Mouse (Mus musculus) cerebellum, postnatal 14 days (tissue): Measurements from ENCODE around the gene Nkx1-2.
A peak's percentile ranks its signal among the peaks of the same experiment; 100 is the strongest.

Source experiments
- DNase-seq, 2 experiments: peaks; one replicate each; pipeline ENCODE4 v3.0.0; 2021; ENCODE audit warnings: mixed read lengths in 2 of 2

The Nkx1-2 gene

DNA sequence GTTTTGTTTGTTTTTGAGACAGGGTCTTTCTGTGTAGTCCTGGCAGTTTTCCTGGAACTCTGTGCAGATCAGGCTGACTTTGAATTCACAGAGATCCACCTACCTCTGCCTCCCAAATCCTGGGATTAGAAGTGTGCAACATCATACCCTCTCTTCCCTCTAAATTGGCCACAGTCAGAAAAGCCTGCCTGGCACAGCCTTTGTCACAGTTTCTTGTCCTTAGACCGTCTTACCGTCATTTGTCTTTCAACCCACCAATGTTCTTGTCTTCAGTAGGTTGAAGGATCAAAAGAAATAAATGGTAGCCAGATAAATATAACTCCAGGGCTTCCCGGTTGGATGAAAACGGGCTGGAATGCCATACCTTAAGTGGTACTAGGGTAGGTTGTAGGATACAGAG lies 5.3 kb upstream of the Nkx1-2 start:
- DNase-seq: no peak

DNA sequence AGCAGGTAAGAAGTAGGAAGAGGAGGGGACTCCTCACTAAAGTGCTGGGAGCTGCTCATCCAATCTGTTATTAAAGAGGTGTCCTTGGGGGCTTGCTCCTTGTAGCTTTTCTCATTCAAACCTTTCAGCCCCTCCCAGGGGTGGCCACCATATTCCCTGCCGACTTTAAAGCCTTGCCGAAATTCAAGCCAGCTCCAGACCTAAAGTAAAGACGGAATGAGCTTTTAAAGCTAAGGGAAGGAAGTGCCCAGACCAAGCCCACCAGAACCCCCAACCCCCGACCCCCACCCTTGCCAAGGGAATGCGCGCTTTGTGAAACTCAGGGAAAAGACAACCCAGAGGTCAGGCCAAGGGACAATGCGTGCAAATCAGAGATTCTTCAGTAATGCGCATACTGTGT lies 1.5 kb upstream of the Nkx1-2 start:
- DNase-seq: no peak

DNA sequence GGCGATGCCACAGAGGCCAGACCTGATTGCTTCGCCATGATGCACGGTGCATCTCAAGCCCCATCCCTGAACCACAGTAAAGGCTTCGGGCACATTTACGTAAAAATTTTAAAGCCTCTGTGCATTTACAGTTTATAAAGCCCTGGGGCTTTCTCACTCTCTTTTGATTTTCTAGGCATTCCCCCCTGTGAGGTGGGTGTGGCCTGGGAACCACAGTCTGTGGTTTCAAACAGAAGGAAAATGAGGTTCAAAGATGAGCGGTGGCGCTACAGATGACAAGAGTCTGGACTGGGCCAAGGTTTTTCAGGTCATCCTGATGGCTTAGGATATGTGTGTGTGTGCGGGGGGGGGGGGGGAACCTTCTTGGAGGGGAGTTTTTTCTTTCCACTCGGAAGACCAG lies 589 bp upstream of the Nkx1-2 start:
- no peak for DNase-seq

DNA sequence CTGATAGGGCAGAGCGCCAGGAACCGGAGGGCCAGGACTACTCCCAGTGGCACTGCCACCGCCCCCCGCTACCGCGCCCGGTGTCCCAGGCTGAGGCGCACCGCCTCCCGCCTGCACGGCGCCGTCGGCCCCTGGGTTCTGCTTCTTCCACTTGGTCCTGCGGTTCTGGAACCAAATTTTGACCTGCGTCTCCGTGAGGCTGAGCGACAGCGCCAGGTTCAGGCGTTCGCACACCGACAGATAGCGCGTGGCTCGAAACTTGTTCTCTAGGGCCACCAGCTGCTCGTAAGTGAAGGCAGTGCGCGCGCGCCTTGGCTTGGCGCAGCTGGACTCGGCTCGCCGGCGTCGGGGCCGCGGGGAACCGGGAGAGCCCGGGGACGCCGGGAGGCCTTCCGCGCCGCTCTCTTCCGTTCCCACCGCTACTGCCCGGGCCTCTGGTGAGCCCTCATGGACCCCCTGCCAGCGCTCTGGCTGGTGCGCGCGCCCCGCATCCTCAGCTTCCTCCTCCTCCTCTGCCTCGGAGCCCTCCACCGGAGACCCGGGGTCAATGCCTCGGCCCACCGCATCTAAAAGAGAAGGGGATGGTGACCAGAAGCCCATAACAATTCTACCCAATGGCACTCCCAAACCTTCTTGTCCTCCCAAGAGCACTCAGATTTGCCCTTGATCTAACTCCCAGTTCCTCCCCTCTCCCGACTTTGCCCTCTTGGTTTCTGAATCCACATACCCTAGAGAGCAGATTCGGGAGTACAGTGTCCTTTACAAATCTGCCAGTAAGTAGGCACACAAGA lies 2.0 kb downstream of the Nkx1-2 start:
- DNase-seq: no peak

- DNase-seq: no peak
These were observed 2.7 kb downstream of the Nkx1-2 start for GRCm38 (mm10) chr7:132596557-132597250.

DNA sequence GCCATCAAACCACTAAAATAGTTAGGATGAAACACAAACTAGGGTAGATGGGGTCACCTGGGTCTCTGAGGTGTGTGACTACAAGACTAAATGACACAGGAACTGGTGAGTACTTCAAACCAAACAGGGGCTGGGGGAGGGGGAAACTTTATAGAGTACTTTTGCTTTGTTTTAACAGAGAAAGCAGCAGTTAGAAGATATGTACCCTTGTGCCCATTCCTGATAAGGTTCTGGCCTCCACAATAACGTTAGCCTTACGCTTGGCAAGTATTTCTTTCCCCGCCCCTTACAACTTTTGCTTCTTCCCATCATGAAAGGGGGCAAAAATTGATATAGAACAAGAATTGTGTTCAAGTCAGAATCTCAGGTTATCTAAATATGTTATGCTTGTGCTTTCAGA lies 3.6 kb downstream of the Nkx1-2 start:
- DNase-seq: no peak

DNA sequence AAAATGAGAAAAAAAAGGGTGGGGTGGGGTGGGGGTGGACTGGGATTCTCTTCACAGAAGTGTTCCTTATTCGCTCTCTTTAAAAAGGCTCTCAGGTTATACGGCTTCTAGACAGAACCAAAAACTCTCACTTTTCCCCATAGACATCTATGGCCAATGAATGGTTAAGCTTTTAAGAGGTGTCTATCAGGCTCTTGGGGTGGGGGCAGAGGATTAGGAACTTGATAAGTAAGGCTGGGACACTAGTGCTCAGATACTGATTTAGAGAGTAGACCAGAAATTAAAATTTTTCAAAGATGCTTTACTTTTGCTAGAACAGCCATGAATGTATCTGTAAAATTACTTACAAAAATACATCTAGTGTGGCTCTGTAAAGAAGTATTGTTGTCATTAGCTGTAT lies 5.1 kb downstream of the Nkx1-2 start:
- no peak for DNase-seq

- DNase-seq: no peak
These were observed 5.7 kb downstream of the Nkx1-2 start for GRCm38 (mm10) chr7:132593762-132594161.

GRCm38 (mm10) chr7:132589610-132590009 lies 9.8 kb downstream of the Nkx1-2 start:
- no peak for DNase-seq

- no peak for DNase-seq
These were observed 12.3 kb downstream of the Nkx1-2 start for GRCm38 (mm10) chr7:132587167-132587566.

- no peak for DNase-seq
These were observed 13.5 kb downstream of the Nkx1-2 start for GRCm38 (mm10) chr7:132585695-132586491.

- no peak for DNase-seq
These were observed 18.0 kb downstream of the Nkx1-2 start for GRCm38 (mm10) chr7:132581441-132581840.

- DNase-seq: no peak
These were observed 18.9 kb downstream of the Nkx1-2 start for GRCm38 (mm10) chr7:132580511-132580910.

DNA sequence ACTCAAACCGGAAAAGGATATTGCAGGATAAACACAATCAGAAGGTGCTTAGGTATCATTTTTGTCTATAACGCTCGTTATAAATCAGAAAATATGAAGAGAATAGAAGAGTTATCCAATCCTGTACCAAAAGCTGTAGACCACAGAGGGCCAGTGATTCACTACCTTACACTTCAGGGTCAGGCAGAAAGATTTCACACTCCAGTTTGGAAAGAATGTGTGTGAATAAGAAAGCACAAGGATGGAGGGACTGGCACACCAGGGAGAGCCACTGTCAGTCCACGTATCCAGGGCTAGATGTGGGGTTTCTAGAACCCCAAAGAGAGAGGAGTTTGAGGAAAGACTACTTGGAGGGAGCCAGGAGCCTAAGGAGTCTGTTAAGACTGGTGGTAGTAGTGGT lies 22.5 kb downstream of the Nkx1-2 start:
- no peak for DNase-seq

DNA sequence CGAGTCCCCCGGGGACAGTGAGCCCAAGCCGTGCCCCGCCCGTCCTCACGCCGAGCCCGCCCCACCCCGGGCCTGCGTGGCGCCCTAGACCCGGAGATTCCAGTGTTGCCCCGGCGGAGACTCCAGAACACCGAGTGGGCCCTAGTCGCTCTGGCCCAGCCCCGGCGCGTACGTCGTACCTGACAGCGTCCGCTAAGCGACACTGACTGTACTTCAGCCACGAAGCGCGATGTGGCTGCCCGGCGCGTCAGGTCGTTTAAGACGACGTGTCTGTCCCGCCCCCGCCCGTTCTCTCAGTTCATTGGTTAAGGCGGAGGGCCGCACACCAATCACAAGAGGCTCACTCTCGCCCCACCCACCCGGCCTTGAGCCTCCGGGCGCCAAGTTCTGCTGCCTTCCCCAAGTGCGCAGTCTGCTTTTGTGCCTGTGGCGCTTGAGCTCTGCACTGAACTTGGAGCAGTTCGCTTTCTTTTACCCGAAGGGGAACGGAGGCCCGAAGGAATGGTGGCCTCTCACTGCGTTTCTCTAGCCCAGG lies 23.3 kb downstream of the Nkx1-2 start, which contains the start of gene Oat:
Oat (minus strand) TSS at position 283 of the 535 bp plus-strand sequence.
- peak; percentile 94 for DNase-seq

- DNase-seq: peak; percentile 83 to 88
These were observed 23.8 kb downstream of the Nkx1-2 start for GRCm38 (mm10) chr7:132575623-132576022.

- DNase-seq: no peak
These were observed 24.8 kb downstream of the Nkx1-2 start for GRCm38 (mm10) chr7:132574646-132575045.

DNA sequence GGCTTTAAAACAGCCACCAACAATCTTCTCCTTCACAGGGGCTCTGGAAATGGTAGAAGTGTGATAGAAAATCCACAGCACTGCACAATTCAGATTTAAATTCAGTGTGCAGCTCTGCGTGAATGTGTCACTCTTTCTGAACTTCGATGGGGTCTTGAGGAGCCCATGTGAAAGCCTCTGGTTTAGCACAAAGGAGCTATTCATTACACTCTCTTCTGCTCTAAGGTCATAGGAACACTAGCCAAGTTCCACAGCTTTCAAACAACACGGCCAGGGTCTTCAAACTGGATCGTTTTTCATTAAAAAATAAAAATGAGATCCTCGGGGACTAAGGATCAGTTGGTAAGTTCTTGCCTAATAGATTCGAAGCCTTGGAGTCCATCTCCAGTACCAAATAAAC lies 26.2 kb downstream of the Nkx1-2 start:
- no peak for DNase-seq

DNA sequence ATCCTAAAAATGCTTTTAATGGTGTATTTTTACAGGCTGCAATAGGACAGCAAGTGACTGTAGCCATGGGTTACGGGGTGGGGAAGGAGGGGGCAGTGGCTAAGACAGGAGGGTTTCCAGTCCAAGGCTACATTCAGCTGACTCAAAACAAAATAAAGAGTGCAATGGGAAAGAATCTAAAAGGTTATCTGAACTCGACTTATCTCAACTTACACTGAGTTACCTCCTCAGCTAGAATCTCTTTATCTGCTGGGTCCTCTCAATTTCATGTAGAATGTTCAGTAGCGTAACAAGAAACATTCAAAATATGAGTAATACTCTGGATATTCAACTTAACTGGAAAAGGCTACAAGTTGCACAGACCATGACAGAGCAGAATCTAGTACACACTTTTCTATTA lies 26.7 kb downstream of the Nkx1-2 start:
- no peak for DNase-seq

DNA sequence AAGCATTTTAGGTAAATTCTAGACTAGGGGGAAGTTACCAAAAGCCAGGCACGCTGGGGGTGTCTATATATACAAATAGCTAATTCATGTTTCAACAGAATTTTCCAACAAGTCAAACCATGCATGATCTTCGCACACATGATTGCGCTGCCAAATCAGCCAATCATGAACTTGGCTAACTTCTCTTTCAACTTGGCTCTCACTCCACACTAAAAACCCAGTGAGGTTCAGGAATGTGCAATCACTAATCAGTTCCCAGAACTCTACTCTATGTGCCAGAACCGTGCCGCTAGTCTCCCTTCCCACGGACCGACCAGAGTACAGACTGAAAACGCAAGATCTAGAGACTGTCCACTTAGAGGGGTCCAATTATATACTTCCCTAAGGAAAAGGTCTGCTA lies 28.0 kb downstream of the Nkx1-2 start:
- peak; percentile 43 to 65 for DNase-seq

DNA sequence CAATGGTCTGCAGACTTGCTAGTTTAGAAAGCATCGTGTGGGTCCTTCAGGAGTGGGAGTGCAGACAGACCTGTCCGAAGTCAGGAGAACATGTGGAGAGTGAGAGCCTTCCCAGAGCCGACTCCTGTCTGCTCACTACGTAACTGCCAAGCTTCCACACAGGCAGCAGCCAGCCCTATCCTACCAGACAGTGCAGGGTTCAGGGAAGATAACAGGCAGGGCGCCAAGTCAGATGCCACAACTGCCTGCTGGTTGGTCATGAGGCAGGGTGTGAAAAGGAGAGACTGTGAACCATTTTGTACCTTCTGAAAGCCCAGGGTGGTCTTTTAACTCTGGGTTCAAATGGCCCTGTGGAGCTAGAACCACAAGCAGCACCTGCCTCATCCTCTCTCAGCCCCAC lies 29.4 kb downstream of the Nkx1-2 start:
- DNase-seq: peak; percentile 32 to 47

- no peak for DNase-seq
These were observed 30.6 kb downstream of the Nkx1-2 start for GRCm38 (mm10) chr7:132568817-132569216.

GRCm38 (mm10) chr7:132565831-132566230 lies 33.6 kb downstream of the Nkx1-2 start:
- DNase-seq: no peak
